Mouse (Mus musculus) stomach, postnatal 0 days (tissue): ENCODE data around the gene Sun1. TPM values are rescaled to one million over a fixed set of nuclear protein-coding genes. Genes with fewer than 3 reads are reported as not detected.

Experiments
- ATAC-seq: fragments of 200-750 bp; cut with Nextera tagmentation; 2 replicates; pipeline ENCODE4 v1.8.0; 2017; ENCODE audit not compliant: low FRiP score, low TSS enrichment
- DNase-seq: peaks from one replicate; pipeline ENCODE4 v3.0.0-alpha.2; 2016; ENCODE audit warnings: low spot score
- H3K27ac ChIP-seq: fragments of 300-500 bp; sonication (generic); replicated peaks from 2 replicates; pipeline ENCODE4 v1.5.1; 2014; ENCODE audit warnings: mild to moderate bottlenecking, control low read depth
- H3K27me3 ChIP-seq: fragments of 300-500 bp; sonication (generic); 2 replicates; pipeline ENCODE4 v1.6.1; 2014; ENCODE audit warnings: low read length; ENCODE audit not compliant: control insufficient read depth, insufficient read depth
- H3K36me3 ChIP-seq: fragments of 300-500 bp; sonication (generic); 2 replicates; pipeline ENCODE4 v1.6.1; 2014; ENCODE audit warnings: low read length, mixed read lengths; ENCODE audit not compliant: control insufficient read depth, insufficient read depth
- H3K4me1 ChIP-seq: fragments of 300-500 bp; sonication (generic); replicated peaks from 2 replicates; pipeline ENCODE4 v1.6.1; 2014; ENCODE audit warnings: antibody characterized with exemption; ENCODE audit not compliant: control insufficient read depth, insufficient read depth
- H3K4me2 ChIP-seq: fragments of 300-500 bp; sonication (generic); replicated peaks from 2 replicates; pipeline ENCODE4 v1.6.1; 2014; ENCODE audit warnings: low read depth, mild to moderate bottlenecking, control low read depth, moderate library complexity
- H3K4me3 ChIP-seq: fragments of 300-500 bp; sonication (generic); 2 replicates; pipeline ENCODE4 v1.5.1; 2014; ENCODE audit warnings: low read depth, low read length, control low read depth
- H3K9ac ChIP-seq: fragments of 300-500 bp; sonication (generic); 2 replicates; pipeline ENCODE4 v1.6.1; 2014; ENCODE audit warnings: mild to moderate bottlenecking, low read length, control low read depth, mixed read lengths
- H3K9me3 ChIP-seq: fragments of 300-500 bp; sonication (generic); 2 replicates; pipeline ENCODE4 v1.6.1; 2016; ENCODE audit warnings: low read length; ENCODE audit not compliant: control insufficient read depth
- CTCF ChIP-seq: IDR thresholded peaks from 2 replicates; pipeline ENCODE4 v1.5.1; 2016; ENCODE audit warnings: antibody characterized with exemption, low read depth, mild to moderate bottlenecking, moderate library complexity
- EP300 ChIP-seq: optimal IDR thresholded peaks from 2 replicates; pipeline ENCODE3; 2016; ENCODE audit warnings: antibody characterized with exemption
- WGBS: fragments of 180-500 bp; shearing (Covaris S2); extraction: QIAGEN DNeasy Blood & Tissue Kit; methylation state at CpG from one replicate; pipeline ENCODE4 v1.1.7; 2014; 5-methylcytosine and 5-hydroxymethylcytosine counted together
- polyA plus RNA-seq: library from polyadenylated mRNA; unstranded; fragments of >200 nt; fragmentation: Nextera tagmentation; extraction: Ambion mirVana; gene quantifications from 2 replicates; pipeline ENCODE4 v1.2.1, GENCODE M21; 2015

Sun1 gene
- polyA plus RNA-seq, 1 experiment from 2014 or later: 24.0 TPM

- peaks cover 11% of the 10 kb centered on the region for H3K4me1 ChIP-seq
- no peaks in the 10 kb centered on the region for H3K27me3 ChIP-seq
- H3K4me2 ChIP-seq: peak overlapping the region; percentile 88
- 3% methylated on average over 6 of the region's 6 CpGs for WGBS
- ATAC-seq: peak; percentile 51
- H3K4me3 ChIP-seq: peak overlapping the region; percentile 76
- peaks cover 6% of the 10 kb centered on the region; the same call in 1 of the 2 replicates for H3K36me3 ChIP-seq
- DNase-seq: peak; percentile 63
- TF ChIP-seq CTCF (no peak), EP300 (no peak)
- no peaks in the 10 kb centered on the region for H3K9me3 ChIP-seq
- H3K9ac ChIP-seq: peak overlapping the region; percentile 80
- peak overlapping the region; percentile 95 for H3K27ac ChIP-seq
Measured at GRCm38 (mm10) chr5:139253301-139253741, 52.9 kb downstream of the Sun1 start.

DNA sequence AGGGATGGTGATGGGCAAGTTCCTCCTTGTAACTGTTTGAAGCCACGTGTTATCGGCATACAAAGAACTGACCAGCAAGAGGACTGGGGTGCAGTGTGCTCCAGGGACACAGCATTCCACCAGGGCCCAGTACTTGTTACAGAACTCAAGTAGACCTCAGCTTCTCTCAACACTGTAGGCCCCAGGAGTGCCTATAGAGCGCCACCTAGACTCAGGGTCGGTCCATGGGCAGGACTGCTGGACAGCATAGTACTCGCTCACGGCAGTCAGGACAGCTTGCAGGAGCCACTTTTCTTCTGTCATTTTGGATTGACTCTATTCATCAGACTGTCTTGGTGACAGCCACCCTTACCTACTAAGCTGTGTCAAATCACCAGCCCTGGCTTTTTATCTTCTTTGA is 54.5 kb downstream of the Sun1 start:
- Histone ChIP-seq H3K9ac (no peak overlapping the region), H3K4me2 (no peak overlapping the region), H3K9me3 (no peaks in the 10 kb centered on the region), H3K4me3 (no peak overlapping the region), H3K36me3 (peaks cover 2% of the 10 kb centered on the region; the same call in 1 of the 2 replicates), H3K4me1 (peaks cover 11% of the 10 kb centered on the region), H3K27me3 (no peaks in the 10 kb centered on the region), H3K27ac (no peak overlapping the region)
- ATAC-seq (no peak), DNase-seq (no peak)
- TF ChIP-seq CTCF: peak; percentile 44
- no peak for TF ChIP-seq EP300
- WGBS: 81% methylated on average over 6 of the region's 6 CpGs

GRCm38 (mm10) chr5:139255777-139256176 is 55.3 kb downstream of the Sun1 start:
- Histone ChIP-seq H3K4me1 (peaks cover 14% of the 10 kb centered on the region), H3K9ac (no peak overlapping the region), H3K4me3 (no peak overlapping the region), H3K9me3 (no peaks in the 10 kb centered on the region), H3K36me3 (peaks cover 2% of the 10 kb centered on the region; the same call in 1 of the 2 replicates), H3K27ac (no peak overlapping the region), H3K4me2 (no peak overlapping the region), H3K27me3 (no peaks in the 10 kb centered on the region)
- ATAC-seq (no peak), DNase-seq (no peak)
- 83% methylated on average over 6 of the region's 6 CpGs for WGBS
- no peak for TF ChIP-seq EP300
- TF ChIP-seq CTCF: no peak

DNA sequence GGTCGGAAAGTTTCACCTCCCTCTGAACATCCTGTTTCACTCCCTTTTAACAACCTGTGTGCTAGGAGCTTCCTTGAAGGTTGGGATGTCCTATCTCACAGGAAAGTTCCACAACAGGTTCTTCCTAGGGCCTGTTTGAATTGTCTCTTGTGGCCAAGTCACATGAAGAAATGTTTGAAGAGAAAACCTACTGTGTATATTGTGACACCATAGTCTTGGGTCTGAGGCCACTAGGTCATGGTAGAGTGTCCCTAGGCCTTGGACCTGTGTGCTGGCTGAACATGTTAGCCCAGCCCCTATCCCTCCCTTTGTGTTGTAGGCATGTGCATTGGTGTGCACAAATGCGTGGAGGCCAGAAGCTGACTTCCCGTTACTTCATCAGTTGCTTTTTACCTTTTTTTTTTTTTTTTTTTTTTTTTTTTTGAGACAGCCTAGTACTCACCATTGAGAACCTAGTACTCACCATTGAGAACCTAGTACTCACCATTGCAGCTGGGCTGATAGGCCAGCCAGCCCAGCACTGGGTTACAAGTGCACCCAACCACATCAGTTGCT is 55.9 kb downstream of the Sun1 start:
- Histone ChIP-seq H3K27me3 (no peaks in the 10 kb centered on the region), H3K27ac (no peak overlapping the region), H3K9ac (no peak overlapping the region), H3K4me2 (no peak overlapping the region), H3K4me3 (no peak overlapping the region), H3K36me3 (peaks cover 2% of the 10 kb centered on the region; the same call in 1 of the 2 replicates), H3K4me1 (peaks cover 14% of the 10 kb centered on the region), H3K9me3 (no peaks in the 10 kb centered on the region)
- ATAC-seq: no peak
- 67% methylated on average over 3 of the region's 3 CpGs for WGBS
- no peak for TF ChIP-seq CTCF
- TF ChIP-seq EP300: no peak
- no peak for DNase-seq

- Histone ChIP-seq H3K4me3 (no peak overlapping the region), H3K9ac (no peak overlapping the region), H3K27me3 (no peaks in the 10 kb centered on the region), H3K27ac (no peak overlapping the region), H3K4me1 (peaks cover 12% of the 10 kb centered on the region), H3K36me3 (peaks cover 2% of the 10 kb centered on the region; the same call in 1 of the 2 replicates), H3K4me2 (no peak overlapping the region), H3K9me3 (no peaks in the 10 kb centered on the region)
- TF ChIP-seq EP300 (no peak), CTCF (no peak)
- DNase-seq (no peak), ATAC-seq (no peak)
- WGBS: 100% methylated on average over 1 of the region's 1 CpGs
Measured at GRCm38 (mm10) chr5:139257265-139257664, 56.8 kb downstream of the Sun1 start.

- Histone ChIP-seq H3K36me3 (peaks cover 8% of the 10 kb centered on the region), H3K4me1 (peaks cover 12% of the 10 kb centered on the region), H3K27me3 (no peaks in the 10 kb centered on the region), H3K9ac (no peak overlapping the region), H3K4me3 (no peak overlapping the region), H3K4me2 (no peak overlapping the region), H3K27ac (no peak overlapping the region), H3K9me3 (no peaks in the 10 kb centered on the region)
- DNase-seq (no peak), ATAC-seq (no peak)
- TF ChIP-seq EP300 (no peak), CTCF (no peak)
- WGBS: 82% methylated on average over 4 of the region's 4 CpGs
Measured at GRCm38 (mm10) chr5:139257818-139258217, 57.4 kb downstream of the Sun1 start.
